Mouse (Mus musculus) spleen, adult 10 weeks (tissue): ENCODE results near the gene Rnh1. TPM values are rescaled to one million over a fixed set of nuclear protein-coding genes. Genes with fewer than 3 reads are reported as not detected.

Experiments
- polyA plus RNA-seq: library from polyadenylated mRNA; stranded (reverse); fragments of 350-450 nt; fragmentation: Illumina TruSeq; extraction: RNeasy Lipid Tissue Mini Kit (QIAGEN cat#74804); gene quantifications from one replicate; pipeline ENCODE4 v1.2.3, GENCODE M21; 2015; ENCODE audit warnings: low replicate concordance; ENCODE audit not compliant: insufficient read depth

The Rnh1 gene
- polyA plus RNA-seq = 38.6 TPM

DNA sequence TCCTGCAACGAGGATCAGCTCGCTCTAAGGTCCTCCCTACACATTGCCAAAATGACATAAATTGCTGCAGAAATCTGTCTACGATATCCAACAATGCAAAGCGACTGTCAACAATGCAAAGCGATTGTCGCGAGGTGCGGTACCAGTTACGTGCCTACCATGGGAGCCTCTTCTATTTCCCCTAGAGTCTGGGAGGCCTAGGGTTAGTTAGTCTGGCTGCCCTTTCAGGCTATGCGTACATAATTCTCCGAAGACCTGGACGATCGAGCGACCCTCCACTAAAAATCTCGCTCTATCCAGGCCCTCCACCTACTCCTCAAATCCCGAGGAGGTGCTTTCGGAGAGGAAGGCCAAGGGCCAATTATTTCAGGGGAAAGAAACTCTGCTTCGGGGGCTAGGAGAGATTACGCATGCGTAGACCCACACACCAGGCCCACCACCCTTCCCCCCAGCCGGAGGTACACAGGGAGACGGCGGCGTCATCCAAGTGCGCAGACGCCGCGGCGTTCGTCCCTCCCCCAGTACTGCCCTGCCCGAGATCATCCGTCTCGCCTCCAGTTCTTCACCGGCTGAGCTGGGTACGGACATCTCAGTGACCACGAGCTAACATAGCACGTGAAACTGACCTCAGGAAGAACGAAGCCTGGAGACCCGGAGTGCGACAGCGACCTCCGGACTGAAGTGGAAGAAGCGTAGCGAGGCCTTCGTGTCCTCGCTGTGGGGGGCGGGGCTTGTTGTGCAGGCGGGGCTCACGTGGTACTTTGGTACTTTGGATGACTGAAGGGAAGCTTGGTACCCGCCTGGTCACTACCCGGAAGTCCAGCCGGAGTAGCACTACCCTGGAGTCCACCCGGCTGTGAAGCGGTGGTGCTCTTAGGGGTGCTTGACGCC is at the start of gene Rnh1:
TSS of gene Rnh1 (minus strand) at position 742 of the 891 bp plus-strand sequence.

DNA sequence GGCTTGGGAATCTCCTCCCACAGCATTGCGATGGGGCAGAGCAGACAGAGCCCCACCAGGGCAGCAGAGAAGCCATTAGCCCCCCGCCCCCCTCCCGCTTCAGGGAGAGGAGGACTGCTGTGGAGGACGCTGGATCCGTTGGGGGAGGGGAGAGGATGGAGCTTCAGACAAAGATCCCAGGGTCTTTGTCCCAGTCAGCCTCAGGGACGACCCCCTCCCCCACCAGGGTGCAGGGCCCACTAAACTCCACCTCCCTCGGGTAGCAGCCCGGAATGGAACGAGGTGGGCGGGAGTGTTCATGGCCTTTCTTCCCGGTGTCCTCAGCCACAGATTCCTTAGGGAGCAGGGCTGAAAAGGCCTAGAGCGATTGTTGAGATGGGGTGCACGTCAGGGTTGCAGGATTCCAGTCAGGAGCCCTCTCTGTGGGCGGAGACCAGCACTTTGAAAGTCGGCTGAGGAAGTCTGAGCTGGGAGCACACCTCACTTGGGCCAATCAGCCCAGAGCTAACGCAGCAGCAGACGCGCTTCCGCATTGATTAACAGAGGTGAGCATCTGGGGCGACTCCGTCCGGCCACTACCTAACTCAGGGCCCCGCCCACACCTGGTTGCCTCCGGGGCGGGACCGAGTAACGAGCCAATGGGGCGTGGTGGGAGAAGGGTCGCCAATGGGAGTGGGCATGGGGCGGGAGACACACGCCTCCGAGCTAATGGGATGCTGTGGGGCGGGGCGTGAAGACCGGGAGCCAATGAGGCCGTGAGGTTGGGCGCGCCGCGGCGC is 42.6 kb upstream of the Rnh1 start, which contains the start of gene Rassf7:
TSS of gene Rassf7 (plus strand) at position 760 of the 779 bp plus-strand sequence.

DNA sequence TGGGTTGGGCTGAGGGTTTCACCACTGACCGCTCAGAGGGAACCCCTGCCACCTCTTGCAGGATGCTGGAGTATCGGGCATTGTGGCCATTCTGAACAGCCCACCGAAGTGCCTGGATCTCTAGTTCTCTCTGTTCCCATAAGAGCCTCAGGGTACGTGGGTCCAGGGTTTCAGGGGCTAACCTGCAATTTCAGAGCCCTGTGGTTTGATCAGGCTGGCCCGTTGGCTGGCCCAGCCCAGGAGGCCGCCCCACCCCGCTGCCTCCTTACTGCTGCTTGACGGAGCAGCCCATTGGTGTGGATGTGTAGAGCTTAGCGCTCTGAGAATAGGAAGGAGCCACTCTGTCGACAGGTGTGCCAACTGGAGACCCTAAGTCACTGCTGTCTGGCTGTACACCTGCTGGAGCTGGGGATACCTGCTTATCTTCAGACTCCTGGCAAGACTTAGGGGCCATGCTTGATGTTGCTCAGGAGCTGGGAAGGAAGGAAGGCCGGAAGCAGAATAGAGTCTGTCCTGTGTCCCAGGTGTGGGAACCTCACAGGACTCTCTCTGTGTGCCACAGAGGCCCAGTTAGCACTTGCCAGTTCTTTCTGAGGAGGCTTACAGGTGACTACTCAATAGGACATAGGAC is 41.1 kb upstream of the Rnh1 start, which contains the start of gene Lmntd2:
TSS of gene Lmntd2 (minus strand) at position 476 of the 631 bp plus-strand sequence.

DNA sequence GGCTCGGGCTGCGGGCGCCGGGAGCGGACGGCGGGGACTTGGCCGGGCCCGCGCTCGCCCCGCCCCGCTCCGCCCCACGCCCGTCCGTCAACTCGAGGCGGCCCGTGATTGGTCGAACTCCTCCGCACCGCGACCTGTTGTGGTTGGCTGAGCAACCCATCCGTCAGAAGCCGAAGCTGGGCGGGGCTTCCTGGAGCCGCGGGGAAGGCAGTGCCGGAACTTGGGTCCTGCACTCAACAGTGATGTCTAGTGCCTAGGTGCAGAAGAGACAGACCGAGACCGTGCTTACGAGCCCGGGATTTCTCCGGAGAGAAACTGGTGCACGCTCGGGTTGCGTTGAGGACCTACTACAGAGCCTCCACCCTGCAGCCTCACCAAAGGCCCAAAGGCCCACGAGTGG is 21.3 kb upstream of the Rnh1 start, which contains the start of the genes Hras and Lrrc56:
TSS of gene Hras (minus strand) at position 58 of the 400 bp plus-strand sequence.
TSS of gene Lrrc56 (plus strand) at position 210 of the 400 bp plus-strand sequence.

DNA sequence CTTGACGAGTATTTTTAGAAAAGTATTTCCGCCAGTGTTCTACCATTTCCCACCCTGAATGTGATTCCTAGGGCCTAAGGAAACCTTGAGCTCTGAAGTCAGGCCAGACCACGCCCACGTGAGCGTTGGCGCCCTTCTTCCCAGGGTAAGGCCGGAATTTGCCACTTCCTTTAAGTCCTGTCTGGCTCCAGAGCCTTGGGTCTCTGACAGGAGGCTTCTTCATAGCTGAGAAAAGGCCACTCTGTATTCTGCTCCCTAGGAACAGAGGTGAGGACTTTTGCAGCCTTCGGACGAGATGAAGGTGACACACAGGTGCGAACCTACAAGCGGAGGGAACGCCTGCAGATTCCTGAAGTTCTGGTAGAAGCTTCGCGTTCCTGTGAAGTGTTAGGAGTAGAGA is 50.4 kb downstream of the Rnh1 start, which contains the start of gene Ptdss2:
TSS of gene Ptdss2 (plus strand) at position 138 of the 400 bp plus-strand sequence.

DNA sequence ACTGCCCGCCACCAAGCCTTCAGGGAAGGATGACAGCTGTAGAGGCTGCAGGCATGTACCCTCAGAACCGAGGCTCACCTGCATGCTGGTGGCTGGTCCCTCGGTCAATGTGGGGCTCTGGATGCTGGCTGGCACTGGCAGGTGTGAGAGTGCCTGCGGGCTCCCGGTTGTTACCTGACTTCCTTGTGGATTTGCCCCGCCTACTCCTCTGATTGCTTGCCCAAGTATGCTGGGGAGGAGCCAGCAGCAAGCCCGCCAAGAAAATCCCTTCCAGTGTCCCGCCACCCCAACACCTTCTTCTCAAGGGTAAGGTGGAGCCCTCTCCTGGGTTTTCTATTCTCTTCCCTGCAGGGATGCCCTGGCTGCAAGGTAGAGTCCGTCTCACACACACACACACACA is 55.0 kb downstream of the Rnh1 start, which contains the start of gene Ano9:
TSS of gene Ano9 (minus strand) at position 171 of the 400 bp plus-strand sequence.

Other genes starting within 250 kb of the Rnh1 start
- 11.0 TPM for gene Pgghg, start 231.5 kb downstream of the Rnh1 start, polyA plus RNA-seq
- 0.47 TPM for gene Ifitm5, start 222.6 kb downstream of the Rnh1 start, polyA plus RNA-seq
- gene Gm45717, start 216.9 kb downstream of the Rnh1 start, polyA plus RNA-seq = not detected
- 142 TPM for gene Ifitm2, start 216.9 kb downstream of the Rnh1 start, polyA plus RNA-seq
- gene Ifitm1, start 205.6 kb downstream of the Rnh1 start, polyA plus RNA-seq = 72.5 TPM
- gene Ifitm3, start 162.1 kb downstream of the Rnh1 start, polyA plus RNA-seq = 262 TPM
- 60.0 TPM for gene Ifitm6, start 154.9 kb downstream of the Rnh1 start, polyA plus RNA-seq
- not detected for gene Gm17387, start 143.7 kb downstream of the Rnh1 start, polyA plus RNA-seq
- gene B4galnt4, start 111.8 kb downstream of the Rnh1 start, polyA plus RNA-seq = 0.21 TPM
- 14.6 TPM for gene Pkp3, start 94.6 kb downstream of the Rnh1 start, polyA plus RNA-seq
- gene Sigirr, start 72.3 kb downstream of the Rnh1 start, polyA plus RNA-seq = 22.3 TPM
- gene Ano9, start 55.1 kb downstream of the Rnh1 start, polyA plus RNA-seq = not detected
- 20.3 TPM for gene Ptdss2, start 50.5 kb downstream of the Rnh1 start, polyA plus RNA-seq
- gene Hras, start 21.1 kb upstream of the Rnh1 start, polyA plus RNA-seq = 16.9 TPM
- gene Lrrc56, start 21.3 kb upstream of the Rnh1 start, polyA plus RNA-seq = 1.5 TPM
- 2.9 TPM for gene Lmntd2, start 41.2 kb upstream of the Rnh1 start, polyA plus RNA-seq
- 3.6 TPM for gene Rassf7, start 43.0 kb upstream of the Rnh1 start, polyA plus RNA-seq
- gene Phrf1, start 55.9 kb upstream of the Rnh1 start, polyA plus RNA-seq = 70.7 TPM
- 74.7 TPM for gene Irf7, start 93.6 kb upstream of the Rnh1 start, polyA plus RNA-seq
- 0.19 TPM for gene Cdhr5, start 103.9 kb upstream of the Rnh1 start, polyA plus RNA-seq
- gene Sct, start 106.3 kb upstream of the Rnh1 start, polyA plus RNA-seq = not detected
- gene Drd4, start 119.1 kb upstream of the Rnh1 start, polyA plus RNA-seq = not detected
- 23.2 TPM for gene Deaf1, start 154.8 kb upstream of the Rnh1 start, polyA plus RNA-seq
- 56.8 TPM for gene Tmem80, start 154.9 kb upstream of the Rnh1 start, polyA plus RNA-seq
- 0.76 TPM for gene Eps8l2, start 166.0 kb upstream of the Rnh1 start, polyA plus RNA-seq
- 140 TPM for gene Taldo1, start 219.3 kb upstream of the Rnh1 start, polyA plus RNA-seq
- gene Gatd1, start 241.3 kb upstream of the Rnh1 start, polyA plus RNA-seq = 38.7 TPM